Mouse (Mus musculus) frontal cortex, postnatal 25 days (tissue): ENCODE results near the gene Jup.
"Not testable (repeated sequence)": the region's sequence is repeated elsewhere in the genome, so short reads cannot be mapped to it uniquely, and the experiment has no call there.

Experiments used
- DNase-seq, 2 experiments: peaks; one replicate each; pipeline ENCODE4 v3.0.0; 2022; ENCODE audit warnings: low spot score in 2 of 2

The Jup gene

GRCm38 (mm10) chr11:100391081-100391883, 6.3 kb downstream of the Jup start:
- DNase-seq = no peak

DNA sequence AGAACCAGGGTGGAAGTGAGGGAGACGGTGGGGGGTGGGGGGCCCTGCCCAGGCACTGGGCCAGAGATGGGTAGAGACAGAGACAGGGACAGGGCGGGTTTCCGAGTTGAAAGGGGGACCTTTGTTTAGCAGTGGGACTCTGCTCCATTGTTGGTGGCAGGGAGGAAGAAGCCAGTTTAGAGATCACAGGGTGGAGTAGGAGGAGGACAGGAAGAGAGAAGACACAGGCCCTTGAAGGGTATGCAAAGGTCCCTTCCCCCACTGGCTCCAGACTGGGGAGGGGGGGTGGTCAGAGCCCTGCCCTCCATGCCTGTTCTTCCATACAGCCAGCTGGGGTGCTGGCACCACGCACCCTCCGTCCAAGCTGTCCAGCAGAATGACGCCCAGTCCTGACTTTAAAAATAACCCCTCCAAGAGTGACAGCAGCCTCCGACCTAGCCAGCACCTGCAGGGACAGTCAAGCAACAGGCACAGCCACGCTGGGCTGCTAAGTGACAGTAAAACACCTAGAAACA, 7.6 kb downstream of the Jup start:
- DNase-seq = no peak

GRCm38 (mm10) chr11:100388588-100388987, 9.0 kb downstream of the Jup start:
- no peak for DNase-seq

DNA sequence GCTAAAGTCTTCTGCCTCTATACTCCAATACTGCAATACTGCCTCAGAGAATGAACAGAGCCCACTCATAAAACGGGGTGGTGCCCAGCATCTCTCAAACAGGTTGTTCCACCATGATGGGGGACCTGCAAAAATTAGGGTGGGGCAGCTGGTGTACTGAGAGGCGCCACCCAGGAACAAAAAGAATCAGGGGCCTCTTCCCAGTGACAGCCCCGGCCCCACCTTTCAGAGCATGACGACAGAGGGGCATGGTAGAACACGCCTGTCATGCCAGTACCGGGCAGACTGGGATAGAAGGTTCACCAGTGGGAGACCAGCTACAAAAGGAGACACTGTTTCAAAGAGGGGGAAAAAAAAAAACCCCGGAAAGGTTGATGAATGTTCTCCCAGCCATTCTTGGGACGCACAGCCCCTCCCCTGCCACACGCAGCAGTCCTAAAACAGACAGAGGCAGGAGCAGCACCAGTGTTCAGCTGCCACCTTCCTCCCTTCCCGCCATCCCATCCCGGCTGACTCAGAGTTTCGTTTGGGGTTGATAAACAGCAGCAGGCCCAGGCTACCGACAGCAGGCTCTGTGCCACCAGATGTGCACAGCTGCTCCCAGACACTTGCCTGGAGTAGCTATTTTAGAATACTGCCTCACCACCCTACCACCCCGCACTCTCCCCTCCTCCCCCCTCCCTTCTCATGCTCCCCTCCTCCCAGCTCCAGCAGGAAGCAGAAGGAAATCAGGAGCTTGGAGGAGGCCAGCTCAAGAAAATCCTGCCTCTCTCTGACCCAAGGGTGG, 9.8 kb downstream of the Jup start:
- no peak for DNase-seq

GRCm38 (mm10) chr11:100387111-100387510, 10.5 kb downstream of the Jup start:
- no peak for DNase-seq

DNA sequence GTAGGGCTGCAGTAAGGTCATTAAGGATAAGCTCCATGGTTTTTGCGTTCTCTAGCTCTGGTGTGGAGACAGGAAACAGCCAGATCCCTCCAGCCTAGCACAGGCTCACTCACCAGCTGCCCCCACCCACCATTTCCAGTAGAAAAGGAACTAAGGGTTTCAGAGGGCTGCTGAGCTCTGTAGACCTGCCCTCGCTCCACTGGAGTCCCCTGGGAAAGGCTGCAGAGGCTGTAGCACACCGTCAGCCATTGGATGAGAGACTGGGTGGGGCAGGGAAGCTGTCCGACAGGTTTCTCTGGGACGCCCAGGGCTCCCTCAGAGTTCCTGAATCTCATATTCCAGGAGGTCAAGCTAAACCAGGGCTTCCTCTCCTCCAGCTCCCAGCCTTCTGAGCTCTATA, 11.0 kb downstream of the Jup start:
- DNase-seq = no peak

- no peak for DNase-seq
Measured at GRCm38 (mm10) chr11:100385016-100385415, 12.5 kb downstream of the Jup start.

DNA sequence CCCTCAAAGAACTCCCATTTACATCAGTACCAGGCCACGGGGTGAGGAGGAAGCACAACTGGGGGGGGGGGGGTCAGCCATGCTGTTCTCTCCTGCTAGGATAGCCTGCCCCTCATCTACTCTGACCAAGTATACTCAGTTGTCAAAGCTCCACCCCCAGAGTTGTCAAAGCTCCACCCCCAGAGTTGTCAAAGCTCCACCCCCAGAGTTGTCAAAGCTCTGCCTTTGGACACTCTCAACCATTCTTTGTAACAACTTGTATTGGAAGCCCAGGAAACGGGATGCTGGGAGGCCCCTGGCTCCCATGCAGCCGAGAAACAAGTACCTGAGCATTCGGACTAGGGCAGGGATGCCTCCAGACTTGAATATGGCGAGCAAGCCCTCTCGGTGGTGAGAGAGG, 14.9 kb downstream of the Jup start:
- no peak for DNase-seq

DNA sequence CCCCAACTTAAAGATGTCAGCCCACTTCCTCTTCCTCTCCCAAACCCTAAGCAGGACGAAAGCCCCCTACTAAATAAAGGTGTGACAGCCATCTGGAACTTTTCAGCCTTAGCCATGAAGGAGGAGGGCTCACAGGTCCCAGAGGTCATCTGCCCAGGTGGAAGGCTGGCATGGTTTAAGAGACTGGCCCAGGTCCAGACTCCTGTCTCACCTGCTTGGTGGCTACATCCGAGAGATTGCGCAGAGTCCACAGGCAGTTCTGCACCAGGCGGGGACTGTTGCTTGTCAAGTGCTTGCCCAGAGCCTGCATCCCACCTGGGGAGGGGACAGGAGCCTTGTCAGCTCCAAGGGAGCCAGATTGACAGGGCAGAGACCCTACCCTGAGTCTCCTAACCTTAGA, 18.3 kb downstream of the Jup start:
- DNase-seq = no peak

DNA sequence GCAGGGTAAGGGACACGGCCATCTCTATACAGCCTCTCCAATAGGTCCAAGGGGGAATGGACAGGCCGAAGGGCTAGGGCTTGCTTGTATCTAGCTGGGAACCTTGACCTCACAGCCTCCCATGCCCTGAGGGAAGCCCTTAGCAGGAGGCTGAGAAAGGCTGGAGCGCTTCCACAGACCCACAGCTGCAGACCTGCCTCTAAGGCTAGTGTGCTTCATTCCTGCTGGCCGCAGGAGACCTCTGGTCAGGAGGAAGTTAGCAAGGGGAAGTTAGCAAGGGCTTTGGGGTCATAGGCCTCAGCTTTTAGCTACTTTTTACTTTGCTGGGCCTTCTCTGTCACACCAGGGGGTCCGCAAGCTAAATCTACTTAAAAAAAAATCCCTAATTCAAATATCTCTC, 19.1 kb downstream of the Jup start:
- no peak for DNase-seq

GRCm38 (mm10) chr11:100377989-100378388, 19.6 kb downstream of the Jup start:
- DNase-seq = no peak

- DNase-seq = no peak
Measured at GRCm38 (mm10) chr11:100376746-100377389, 20.7 kb downstream of the Jup start.

DNA sequence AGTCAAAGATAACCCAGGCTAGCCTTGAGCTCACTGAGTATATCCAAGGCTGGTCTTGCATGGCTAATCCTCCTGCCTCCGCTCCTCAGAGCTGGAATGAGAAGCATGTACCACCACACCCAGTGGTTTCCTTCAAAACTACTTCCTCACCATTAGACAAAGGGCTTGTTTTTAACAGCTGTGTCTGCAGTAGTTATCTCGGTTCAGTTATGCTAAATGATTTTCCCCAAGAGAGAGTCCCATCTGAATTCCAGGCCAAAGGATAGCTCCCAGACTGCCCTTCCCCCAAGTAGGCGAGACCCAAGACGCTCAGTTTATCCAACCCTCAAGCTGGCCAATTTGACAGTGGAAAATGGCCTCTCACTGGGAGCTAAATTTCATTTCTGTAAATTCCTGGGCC, 21.6 kb downstream of the Jup start:
- DNase-seq = no peak

- DNase-seq = no peak
Measured at GRCm38 (mm10) chr11:100375127-100375526, 22.4 kb downstream of the Jup start.

DNA sequence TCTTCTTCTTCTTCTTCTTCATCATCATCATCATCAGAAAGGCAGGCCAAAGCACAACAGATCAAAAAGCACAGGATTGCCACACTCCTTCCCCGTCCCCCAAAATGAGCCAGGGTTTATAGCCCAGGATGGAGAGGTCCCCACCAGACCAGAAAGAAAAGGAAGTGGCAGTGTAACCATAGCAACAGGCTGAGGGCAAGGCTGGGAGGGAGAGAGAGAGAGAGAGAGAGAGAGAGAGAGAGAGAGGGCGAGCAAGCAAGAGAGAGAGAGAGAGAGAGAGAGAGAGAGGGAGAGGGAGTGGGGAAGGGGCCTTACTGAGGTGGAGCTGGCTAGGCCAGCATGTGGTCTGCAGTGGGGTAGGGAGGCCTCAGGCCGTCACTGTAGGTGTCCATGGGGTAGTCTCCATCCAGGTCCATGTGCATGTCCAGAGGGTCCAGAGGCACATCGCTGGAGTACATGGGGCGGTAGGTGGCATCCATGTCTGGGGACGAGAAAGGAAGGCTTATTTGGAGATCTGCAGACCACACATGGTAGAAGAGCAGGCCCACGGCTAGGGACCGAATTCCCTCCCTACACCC, 25.5 kb downstream of the Jup start:
- no peak for DNase-seq

GRCm38 (mm10) chr11:100369822-100370221, 27.7 kb downstream of the Jup start:
- no peak for DNase-seq

DNA sequence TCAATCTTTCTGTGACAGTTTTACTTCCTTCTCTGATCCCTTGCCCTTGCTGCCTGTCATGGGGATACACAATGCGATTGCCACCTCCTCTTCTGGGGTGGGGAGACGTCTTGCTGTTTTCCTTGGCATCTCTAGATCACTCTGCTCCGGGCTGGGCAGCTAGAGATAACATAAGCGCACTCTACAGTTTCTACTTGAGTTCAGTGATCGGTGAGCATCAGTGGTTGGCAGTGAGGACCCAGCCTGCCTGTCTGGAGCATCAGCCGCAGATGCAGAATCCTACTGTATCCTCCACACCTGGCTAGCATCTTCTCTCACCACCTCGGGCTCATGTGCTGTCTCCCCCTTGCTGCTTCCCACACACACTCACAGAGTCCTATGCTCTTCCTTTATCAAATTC, 28.4 kb downstream of the Jup start:
- DNase-seq = no peak

DNA sequence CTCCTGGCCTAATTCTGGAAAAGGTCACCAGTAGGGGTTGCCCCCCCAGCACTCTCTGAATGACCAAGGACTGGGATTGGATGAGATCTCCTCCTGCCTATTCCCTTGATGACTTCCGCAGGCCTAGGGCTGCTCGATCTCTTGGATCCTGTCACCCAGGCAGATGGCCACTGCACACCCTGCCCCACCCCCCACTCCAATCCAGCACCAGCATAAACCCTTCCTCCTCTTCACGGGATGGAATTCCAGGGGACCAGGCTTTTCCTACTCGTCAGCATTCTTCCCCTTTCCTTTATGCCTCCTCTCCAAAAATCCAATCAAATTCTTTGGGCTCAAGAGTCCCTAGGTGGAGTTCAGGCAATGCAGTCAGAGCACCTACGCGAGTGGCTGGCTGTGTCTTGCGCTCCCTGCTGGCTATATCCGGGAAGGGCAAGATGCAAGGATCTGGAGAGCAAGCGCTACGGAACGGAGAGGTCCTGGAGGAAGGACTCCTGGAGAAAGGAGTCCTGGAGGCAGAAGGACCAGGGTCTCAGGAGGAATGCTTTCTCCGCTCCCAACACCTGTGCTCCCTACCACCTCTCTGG, 34.5 kb downstream of the Jup start:
- peak in 1 of 2 experiments; percentile 63 for DNase-seq

DNA sequence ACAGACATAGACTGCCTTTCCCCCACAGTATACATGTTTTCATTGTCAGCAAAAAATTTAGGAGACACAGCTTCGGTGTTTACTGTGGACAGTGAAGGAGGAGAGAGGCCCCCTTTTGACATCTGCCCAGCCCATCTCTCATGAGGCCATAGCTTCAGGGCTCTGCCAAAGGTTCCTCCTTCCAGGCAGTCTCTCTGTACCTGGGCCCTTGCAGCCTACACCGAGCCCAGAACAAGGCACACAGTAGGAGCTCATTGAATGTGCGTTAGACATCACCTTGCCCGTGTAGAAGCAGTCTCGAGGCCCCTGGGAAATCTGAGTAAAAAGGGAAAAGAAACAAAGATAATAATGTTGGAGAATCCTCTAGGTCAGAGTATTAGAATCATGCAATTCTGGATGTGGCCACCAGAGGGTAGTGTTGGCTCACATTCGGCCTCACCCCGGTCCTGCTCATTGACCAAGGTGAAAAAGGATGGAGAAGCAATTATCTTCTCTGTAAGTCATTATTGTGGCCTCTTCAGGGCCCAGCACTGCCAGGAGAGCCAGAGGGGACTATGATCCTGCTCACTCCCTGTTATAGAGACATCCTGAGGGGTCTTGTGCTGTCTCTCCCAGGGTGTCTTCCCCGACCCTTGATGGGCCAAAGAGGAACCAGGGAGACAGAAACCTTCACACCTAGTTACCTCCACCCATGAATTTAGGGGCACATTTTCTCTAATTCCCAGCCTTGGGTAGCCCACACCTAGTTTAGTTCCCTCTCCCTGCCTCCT, 35.2 kb downstream of the Jup start:
- peak; percentile 69 to 71 for DNase-seq

DNA sequence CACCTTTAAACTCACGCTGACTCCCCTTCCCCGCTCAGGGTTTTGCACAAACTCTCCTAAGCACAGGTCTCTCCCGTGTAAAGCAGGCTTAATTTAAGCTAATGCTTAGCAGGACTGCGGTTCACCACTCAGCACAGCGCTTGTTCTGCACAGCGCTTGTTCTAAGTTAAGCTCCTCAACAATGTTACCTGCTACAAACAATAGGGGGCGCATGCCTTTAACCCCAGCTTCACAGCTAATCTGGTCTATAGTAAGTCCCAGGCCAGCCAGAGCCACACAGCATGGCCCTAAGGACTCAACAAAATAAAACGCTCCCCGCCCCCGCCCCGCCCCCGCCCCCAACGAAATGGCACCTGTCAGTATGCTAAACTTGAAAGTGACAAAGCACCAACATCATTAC, 36.5 kb downstream of the Jup start:
- DNase-seq = not testable (repeated sequence)

DNA sequence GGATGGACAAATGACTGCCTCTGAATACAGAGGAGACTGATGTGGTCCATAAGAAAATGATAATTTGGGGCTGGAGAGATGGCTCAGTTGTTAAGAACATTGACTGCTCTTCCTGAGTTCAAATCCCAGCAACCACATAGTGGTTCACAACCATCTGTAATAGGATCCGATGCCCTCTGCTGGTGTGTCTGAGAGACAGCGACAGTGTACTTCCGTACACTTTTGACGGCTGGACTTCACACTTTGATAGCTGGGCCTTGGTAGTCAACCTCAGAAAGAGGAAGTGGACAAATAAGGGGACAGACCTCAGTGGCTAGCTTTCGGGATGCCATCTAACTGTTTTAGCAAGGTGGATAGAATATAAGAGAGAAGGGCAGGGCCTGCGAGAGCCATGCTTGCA, 37.4 kb downstream of the Jup start:
- no peak for DNase-seq
